Mouse (Mus musculus) testis, adult 2 months (tissue): ENCODE measurements around the gene Sfxn4. TPM values are rescaled to one million over a fixed set of nuclear protein-coding genes. Genes with fewer than 3 reads are reported as not detected.

ENCODE experiments used
- H3K27ac ChIP-seq: fragments of 200-500 bp; 2 replicates; pipeline ENCODE4 v1.5.1; 2012; ENCODE audit warnings: low read depth, low read length; ENCODE audit not compliant: control insufficient read depth, insufficient read depth
- H3K27me3 ChIP-seq: fragments of 200-500 bp; 2 replicates; pipeline ENCODE4 v1.6.1; 2012; ENCODE audit warnings: mild to moderate bottlenecking, low read length, moderate library complexity; ENCODE audit not compliant: control insufficient read depth, insufficient read depth
- H3K36me3 ChIP-seq: fragments of 200-500 bp; 2 replicates; pipeline ENCODE4 v1.6.1; 2012; ENCODE audit warnings: mild to moderate bottlenecking, low read length; ENCODE audit not compliant: control insufficient read depth, insufficient read depth
- H3K4me1 ChIP-seq: fragments of 200-500 bp; 2 replicates; pipeline ENCODE4 v1.6.1; 2012; ENCODE audit warnings: low read length; ENCODE audit not compliant: control insufficient read depth, insufficient read depth
- H3K4me3 ChIP-seq: fragments of 200-500 bp; 2 replicates; pipeline ENCODE4 v1.5.1; 2012; ENCODE audit warnings: low read depth, mild to moderate bottlenecking, low read length, moderate library complexity, mixed read lengths; ENCODE audit not compliant: control insufficient read depth
- CTCF ChIP-seq: fragments of 200-500 bp; IDR thresholded peaks from 2 replicates; pipeline ENCODE4 v1.5.1; 2012; ENCODE audit warnings: low read depth, mild to moderate bottlenecking, inconsistent platforms, low read length, moderate library complexity; ENCODE audit not compliant: control insufficient read depth, insufficient read depth, insufficient replicate concordance
- POLR2A ChIP-seq: fragments of 200-500 bp; IDR thresholded peaks from 2 replicates; pipeline ENCODE4 v1.6.1; 2012; ENCODE audit warnings: low read depth, mild to moderate bottlenecking, inconsistent platforms, low read length, moderate library complexity; ENCODE audit not compliant: control insufficient read depth
- polyA plus RNA-seq: library from polyadenylated mRNA; depleted of rRNA; stranded (reverse); fragments of >200 nt; gene quantifications from 2 replicates; pipeline ENCODE4 v1.2.3, GENCODE M21; 2012

Sfxn4 gene
- polyA plus RNA-seq, 1 experiment = 1.1 TPM

GRCm38 (mm10) chr19:60797415-60797814 lies 63.9 kb downstream of the Sfxn4 start:
- Histone ChIP-seq H3K36me3 (no peaks in the 10 kb centered on the region), H3K27me3 (no peaks in the 10 kb centered on the region), H3K4me1 (no peaks in the 10 kb centered on the region), H3K27ac (no peak overlapping the region), H3K4me3 (no peak overlapping the region)
- TF ChIP-seq CTCF (no peak), POLR2A (no peak)

GRCm38 (mm10) chr19:60795244-60795643 lies 66.0 kb downstream of the Sfxn4 start:
- Histone ChIP-seq H3K36me3 (no peaks in the 10 kb centered on the region), H3K4me1 (no peaks in the 10 kb centered on the region; the same call in 1 of the 2 replicates), H3K4me3 (no peak overlapping the region), H3K27ac (no peak overlapping the region), H3K27me3 (no peaks in the 10 kb centered on the region)
- no peak for TF ChIP-seq POLR2A
- no peak for TF ChIP-seq CTCF

GRCm38 (mm10) chr19:60793170-60793707 lies 68.0 kb downstream of the Sfxn4 start:
- no peaks in the 10 kb centered on the region; the same call in 1 of the 2 replicates for H3K4me1 ChIP-seq

GRCm38 (mm10) chr19:60791164-60791563 lies 70.1 kb downstream of the Sfxn4 start:
- TF ChIP-seq POLR2A = no peak
- TF ChIP-seq CTCF = no peak
- Histone ChIP-seq H3K27me3 (no peaks in the 10 kb centered on the region), H3K4me1 (no peaks in the 10 kb centered on the region; the same call in 1 of the 2 replicates), H3K4me3 (peak overlapping the region; percentile 100), H3K36me3 (no peaks in the 10 kb centered on the region), H3K27ac (peak overlapping the region; percentile 100)

More at GRCm38 (mm10) chr19:60793170-60793707, 68.0 kb downstream of the Sfxn4 start:
- TF ChIP-seq CTCF (no peak), POLR2A (no peak)
- H3K27ac ChIP-seq = no peak overlapping the region
- H3K4me3 ChIP-seq = no peak overlapping the region
- H3K36me3 ChIP-seq = no peaks in the 10 kb centered on the region
- H3K27me3 ChIP-seq = no peaks in the 10 kb centered on the region

- no peaks in the 10 kb centered on the region for H3K27me3 ChIP-seq
- TF ChIP-seq POLR2A (peak; percentile 99), CTCF (no peak)
These were observed 70.6 kb downstream of the Sfxn4 start, which contains the start of gene Eif3a for GRCm38 (mm10) chr19:60790551-60791161. Gene Eif3a, minus strand, starts transcription at chr19:60790658.

GRCm38 (mm10) chr19:60789919-60790506 lies 71.3 kb downstream of the Sfxn4 start:
- Histone ChIP-seq H3K27ac (peak overlapping the region; percentile 100), H3K27me3 (no peaks in the 10 kb centered on the region), H3K4me3 (peak overlapping the region; percentile 100), H3K4me1 (no peaks in the 10 kb centered on the region; the same call in 1 of the 2 replicates), H3K36me3 (no peaks in the 10 kb centered on the region)
- no peak for TF ChIP-seq POLR2A
- no peak for TF ChIP-seq CTCF

More at GRCm38 (mm10) chr19:60790551-60791161, 70.6 kb downstream of the Sfxn4 start, which contains the start of gene Eif3a:
- H3K4me3 ChIP-seq = peak within 1 kb of the TSS; percentile 100
- no peaks in the 10 kb centered on the region for H3K36me3 ChIP-seq
- peak within 1 kb of the TSS; percentile 100 for H3K27ac ChIP-seq
- H3K4me1 ChIP-seq = no peaks in the 10 kb centered on the region; the same call in 1 of the 2 replicates

GRCm38 (mm10) chr19:60789452-60789851 lies 71.8 kb downstream of the Sfxn4 start:
- TF ChIP-seq CTCF (no peak), POLR2A (no peak)
- peak overlapping the region; percentile 100 for H3K4me3 ChIP-seq
- no peaks in the 10 kb centered on the region for H3K36me3 ChIP-seq
- H3K4me1 ChIP-seq = no peaks in the 10 kb centered on the region; the same call in 1 of the 2 replicates
- H3K27ac ChIP-seq = peak overlapping the region; percentile 100; the same call in 1 of the 2 replicates
- no peaks in the 10 kb centered on the region for H3K27me3 ChIP-seq
